Mouse (Mus musculus) heart, adult 2 months (tissue): ENCODE data around the gene Cyp2d11. TPM values are rescaled to one million over a fixed set of nuclear protein-coding genes. Genes with fewer than 3 reads are reported as not detected.

Source experiments
- DNase-seq, 2 experiments: peaks; one replicate each; pipeline ENCODE4 v3.0.0; 2021
- H3K27ac ChIP-seq: fragments of 200-600 bp; 2 replicates; pipeline ENCODE4 v1.8.1; 2022
- H3K27me3 ChIP-seq: fragments of 200-500 bp; 2 replicates; pipeline ENCODE4 v1.6.1; 2012; ENCODE audit warnings: mild to moderate bottlenecking, low read length, inconsistent platforms, mixed read lengths; ENCODE audit not compliant: control insufficient read depth, insufficient read depth
- H3K36me3 ChIP-seq: fragments of 200-500 bp; 2 replicates; pipeline ENCODE4 v1.6.1; 2012; ENCODE audit warnings: low read length, inconsistent platforms; ENCODE audit not compliant: control insufficient read depth, insufficient read depth
- H3K4me1 ChIP-seq: fragments of 200-500 bp; 2 replicates; pipeline ENCODE4 v1.6.1; 2011; ENCODE audit warnings: low read length; ENCODE audit not compliant: control insufficient read depth, insufficient read depth
- H3K4me3 ChIP-seq: fragments of 200-600 bp; 2 replicates; pipeline ENCODE4 v1.8.1; 2022
- H3K79me2 ChIP-seq: fragments of 200-500 bp; replicated peaks from 2 replicates; pipeline ENCODE4 v1.6.1; 2012; ENCODE audit warnings: mild to moderate bottlenecking, inconsistent platforms, low read length, moderate library complexity, mixed read lengths; ENCODE audit not compliant: control insufficient read depth, insufficient read depth
- H3K9ac ChIP-seq: fragments of 200-500 bp; 2 replicates; pipeline ENCODE4 v1.6.1; 2012; ENCODE audit warnings: low read depth, mild to moderate bottlenecking, control low read depth, inconsistent platforms, low read length, mixed read lengths
- CTCF ChIP-seq: fragments of 200-600 bp; IDR thresholded peaks from 2 replicates; pipeline ENCODE4 v1.8.1; 2022; ENCODE audit warnings: antibody characterized with exemption, mild to moderate bottlenecking, moderate library complexity
- EP300 ChIP-seq: fragments of 200-500 bp; IDR thresholded peaks from 2 replicates; pipeline ENCODE4 v1.6.1; 2011; ENCODE audit warnings: low read depth, low read length, control low read depth; ENCODE audit not compliant: insufficient read depth
- POLR2A ChIP-seq: fragments of 200-500 bp; IDR thresholded peaks from 2 replicates; pipeline ENCODE4 v1.6.1; 2011; ENCODE audit warnings: mild to moderate bottlenecking, low read depth, low read length, control low read depth; ENCODE audit not compliant: insufficient read depth
- WGBS: fragments of 180-500 bp; shearing (Covaris S2); methylation state at CpG from one replicate; pipeline ENCODE4 v1.1.7; 2018; 5-methylcytosine and 5-hydroxymethylcytosine counted together
- intact Hi-C: fragments of 180-260 bp; cut with DNase I; formaldehyde crosslinking; loops from one replicate; pipeline ENCODE4 v1.15.1; 2025
- polyA plus RNA-seq: library from polyadenylated mRNA; depleted of rRNA; stranded (reverse); fragments of >200 nt; gene quantifications from 2 replicates; pipeline ENCODE4 v1.2.3, GENCODE M21; 2012
- total RNA-seq, 2 experiments: library from RNA; stranded (reverse); gene quantifications; 2 replicates each; pipeline ENCODE4 v1.2.3; 2021

Cyp2d11 gene
- total and polyA plus RNA-seq, 3 experiments: 0.18 TPM; not detected in 2

GRCm38 (mm10) chr15:82377701-82378100 is 16.1 kb downstream of the Cyp2d11 start:
- Histone ChIP-seq H3K4me3 (peak overlapping the region; percentile 11; the same call in 1 of the 2 replicates), H3K9ac (peak overlapping the region; percentile 13), H3K36me3 (peaks cover 3% of the 10 kb centered on the region), H3K27ac (peak overlapping the region; percentile 99), H3K4me1 (peaks cover 20% of the 10 kb centered on the region), H3K27me3 (no peaks in the 10 kb centered on the region), H3K79me2 (no peaks in the 10 kb centered on the region)
- no peak for DNase-seq
- WGBS: 58% methylated on average over 5 of the region's 5 CpGs
- intact Hi-C loops: loop anchor here (2.0 kb wide), 1 partner anchor 19 kb away; no protein-coding TSS in a partner anchor
- TF ChIP-seq POLR2A (no peak), EP300 (no peak), CTCF (no peak)

- H3K27ac ChIP-seq: peak overlapping the region; percentile 99
- peak overlapping the region; percentile 47 for H3K9ac ChIP-seq
- intact Hi-C loops: loop anchor here (2.0 kb wide), 1 partner anchor 18 kb away; no protein-coding TSS in a partner anchor
- 35% methylated on average over 17 of the region's 17 CpGs for WGBS
- peak; percentile 69 to 86 for DNase-seq
- no peaks in the 10 kb centered on the region for H3K27me3 ChIP-seq
- H3K79me2 ChIP-seq: no peaks in the 10 kb centered on the region
- peaks cover 3% of the 10 kb centered on the region for H3K36me3 ChIP-seq
- H3K4me3 ChIP-seq: peak overlapping the region; percentile 17; the same call in 1 of the 2 replicates
- TF ChIP-seq EP300: peak; percentile 97
- TF ChIP-seq CTCF: no peak
- peak; percentile 54; the same call in 1 of the 2 replicates for TF ChIP-seq POLR2A
- peaks cover 20% of the 10 kb centered on the region for H3K4me1 ChIP-seq
Observed at GRCm38 (mm10) chr15:82376393-82377138, 17.3 kb downstream of the Cyp2d11 start.

GRCm38 (mm10) chr15:82375855-82376254 is 18.0 kb downstream of the Cyp2d11 start:
- peak overlapping the region; percentile 17; the same call in 1 of the 2 replicates for H3K4me3 ChIP-seq
- H3K27me3 ChIP-seq: no peaks in the 10 kb centered on the region
- intact Hi-C loops: loop anchor here (2.0 kb wide), 1 partner anchor 17 kb away; no protein-coding TSS in a partner anchor
- H3K36me3 ChIP-seq: peaks cover 3% of the 10 kb centered on the region
- peak overlapping the region; percentile 47 for H3K9ac ChIP-seq
- TF ChIP-seq POLR2A (no peak), CTCF (no peak), EP300 (no peak)
- peak overlapping the region; percentile 99 for H3K27ac ChIP-seq
- DNase-seq: no peak
- WGBS: 78% methylated on average over 9 of the region's 9 CpGs
- H3K79me2 ChIP-seq: no peaks in the 10 kb centered on the region
- peaks cover 18% of the 10 kb centered on the region for H3K4me1 ChIP-seq

GRCm38 (mm10) chr15:82374437-82374836 is 19.4 kb downstream of the Cyp2d11 start:
- Histone ChIP-seq H3K79me2 (no peaks in the 10 kb centered on the region), H3K27me3 (no peaks in the 10 kb centered on the region), H3K4me1 (peaks cover 17% of the 10 kb centered on the region), H3K27ac (no peak overlapping the region), H3K36me3 (peaks cover 3% of the 10 kb centered on the region), H3K9ac (no peak overlapping the region), H3K4me3 (no peak overlapping the region)
- WGBS: 91% methylated on average over 5 of the region's 5 CpGs
- no peak for DNase-seq
- TF ChIP-seq POLR2A (no peak), CTCF (no peak), EP300 (no peak)
- intact Hi-C loops: no loop called here

- H3K36me3 ChIP-seq: peaks cover 6% of the 10 kb centered on the region
- no peak overlapping the region for H3K9ac ChIP-seq
- no peaks in the 10 kb centered on the region for H3K79me2 ChIP-seq
- H3K4me3 ChIP-seq: no peak overlapping the region
- no peak for TF ChIP-seq CTCF
- TF ChIP-seq POLR2A: no peak
- no peak for TF ChIP-seq EP300
- intact Hi-C loops: no loop called here
- 84% methylated on average over 5 of the region's 5 CpGs for WGBS
- H3K27me3 ChIP-seq: no peaks in the 10 kb centered on the region
- peaks cover 15% of the 10 kb centered on the region for H3K4me1 ChIP-seq
- no peak for DNase-seq
- no peak overlapping the region for H3K27ac ChIP-seq
Observed at GRCm38 (mm10) chr15:82372991-82373390, 20.8 kb downstream of the Cyp2d11 start.

GRCm38 (mm10) chr15:82372446-82372845 is 21.4 kb downstream of the Cyp2d11 start:
- TF ChIP-seq CTCF (no peak), POLR2A (no peak), EP300 (no peak)
- H3K9ac ChIP-seq: no peak overlapping the region
- no peaks in the 10 kb centered on the region for H3K79me2 ChIP-seq
- no peak overlapping the region for H3K4me3 ChIP-seq
- WGBS: 75% methylated on average over 6 of the region's 6 CpGs
- no peak for DNase-seq
- H3K4me1 ChIP-seq: peaks cover 13% of the 10 kb centered on the region
- intact Hi-C loops: no loop called here
- H3K27me3 ChIP-seq: no peaks in the 10 kb centered on the region
- H3K27ac ChIP-seq: no peak overlapping the region
- peaks cover 7% of the 10 kb centered on the region for H3K36me3 ChIP-seq
